Mouse (Mus musculus) c-Kit-positive CD71-positive TER-119-positive erythroid progenitor cells, embryonic 14.5 days (primary cell): ENCODE measurements at regions not wholly inside any gene's neighbourhood (a gene's known extent, or its start where the extent isn't known, plus 50 kb on each side); places are given as distances from the start of the nearest gene placed in this dataset.
A peak's percentile ranks its signal among the peaks of the same experiment; 100 is the strongest.

Experiments
- DNase-seq: peaks from one replicate; pipeline ENCODE4 v3.0.0-alpha.2; 2013; ENCODE audit warnings: low spot score

DNA sequence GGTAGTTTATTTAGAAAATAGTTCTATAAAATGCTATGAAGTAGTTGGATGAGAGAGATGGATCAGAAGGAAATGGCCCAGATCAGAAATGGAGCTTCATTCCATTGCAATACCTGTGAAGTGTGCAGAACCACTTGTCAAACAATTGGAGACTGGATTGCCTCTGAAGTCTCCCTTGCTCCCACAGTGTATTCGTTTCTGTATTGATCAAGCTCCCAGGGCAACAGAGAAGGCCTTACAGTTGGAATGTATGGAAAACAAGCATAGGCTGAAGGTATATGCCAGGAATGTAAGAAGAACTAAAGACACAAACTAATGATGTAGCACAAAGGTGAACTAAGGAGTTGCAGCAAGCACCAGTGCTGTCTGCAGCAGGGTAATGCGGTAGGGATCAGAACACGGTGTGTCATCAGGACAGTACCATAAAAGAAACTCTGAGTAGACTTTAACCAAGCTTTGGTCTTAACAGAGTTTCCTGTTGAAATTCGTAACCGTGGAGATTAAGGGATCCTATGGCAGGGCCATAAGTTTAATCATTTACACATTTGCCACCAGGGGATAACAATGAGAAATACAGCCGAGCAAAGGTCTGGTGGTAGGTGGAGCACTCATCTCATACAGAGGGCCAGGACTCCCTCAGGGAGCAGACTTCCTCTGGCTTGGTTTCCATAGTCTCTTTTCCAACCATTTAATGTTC, 732.9 kb upstream of the 2610301B20Rik start:
- DNase-seq = no peak

DNA sequence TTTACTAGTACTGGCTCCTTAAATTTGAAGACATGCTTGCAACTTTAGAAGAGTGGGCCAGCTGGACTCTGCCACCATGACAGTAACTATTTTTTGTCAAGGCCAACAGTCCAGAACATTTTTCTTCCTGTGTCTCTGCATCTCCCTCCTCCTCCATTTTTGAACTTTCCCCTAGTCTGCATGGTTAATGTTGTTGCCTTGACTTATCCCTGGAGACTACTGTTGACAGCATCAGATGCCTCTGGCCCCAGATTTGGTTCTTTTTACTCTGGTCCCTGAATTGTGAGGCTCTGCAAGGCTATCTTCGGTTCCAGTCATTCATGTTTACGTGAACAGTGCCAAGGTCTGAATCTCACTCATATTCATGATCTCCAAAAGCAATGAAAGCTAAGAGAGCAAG, 724.4 kb upstream of the 2610301B20Rik start:
- DNase-seq = no peak

DNA sequence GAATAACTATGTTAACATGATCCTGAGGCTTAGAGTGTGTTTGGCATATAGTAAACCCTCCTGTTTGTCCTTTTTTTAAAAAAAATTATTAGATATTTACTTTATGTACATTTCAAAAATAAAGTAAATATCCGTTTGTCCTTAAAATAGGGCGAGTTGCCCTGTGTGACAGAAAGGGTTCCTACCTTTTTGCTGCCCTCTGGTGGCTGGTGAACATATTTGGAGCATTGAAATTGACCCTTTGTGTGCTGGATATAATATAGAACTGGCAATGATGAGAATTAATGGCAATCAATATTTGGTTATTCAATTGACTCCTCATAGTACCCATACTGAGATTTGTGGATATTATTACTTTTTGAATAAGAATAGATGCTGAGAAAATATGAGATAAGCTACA, 723.8 kb upstream of the 2610301B20Rik start:
- DNase-seq = peak; percentile 2

DNA sequence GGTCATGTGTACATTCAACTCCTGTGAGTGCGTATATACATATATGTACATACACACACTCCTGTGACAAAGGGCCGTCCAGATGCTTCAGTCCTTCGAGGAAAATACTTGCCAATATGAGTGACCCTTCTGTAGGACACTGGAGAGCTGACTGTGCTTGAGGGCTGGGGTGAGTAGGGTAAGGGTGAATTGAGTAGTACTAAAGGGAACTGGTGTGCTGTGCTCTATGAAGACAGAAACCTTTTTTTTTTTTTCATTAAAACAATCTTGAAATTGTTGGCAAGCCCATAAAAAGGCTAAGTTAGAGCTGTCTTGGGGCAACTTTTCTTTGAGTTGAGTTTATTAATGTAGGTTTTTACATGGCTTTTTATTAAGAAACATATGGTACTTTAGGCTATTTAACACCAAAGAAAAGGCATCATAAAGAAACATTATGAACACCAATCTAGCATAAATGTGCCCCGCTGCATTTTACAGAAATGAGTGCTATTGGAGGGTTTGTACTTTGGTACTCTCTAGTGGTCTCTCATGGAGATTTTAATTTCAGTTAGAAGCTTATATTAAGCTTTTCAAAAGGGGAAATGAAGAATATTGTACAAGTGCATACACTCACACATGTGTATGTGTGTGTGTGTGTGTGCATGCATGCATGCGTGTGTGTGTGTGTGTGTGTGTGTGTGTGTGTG, 718.5 kb upstream of the 2610301B20Rik start:
- no peak for DNase-seq

DNA sequence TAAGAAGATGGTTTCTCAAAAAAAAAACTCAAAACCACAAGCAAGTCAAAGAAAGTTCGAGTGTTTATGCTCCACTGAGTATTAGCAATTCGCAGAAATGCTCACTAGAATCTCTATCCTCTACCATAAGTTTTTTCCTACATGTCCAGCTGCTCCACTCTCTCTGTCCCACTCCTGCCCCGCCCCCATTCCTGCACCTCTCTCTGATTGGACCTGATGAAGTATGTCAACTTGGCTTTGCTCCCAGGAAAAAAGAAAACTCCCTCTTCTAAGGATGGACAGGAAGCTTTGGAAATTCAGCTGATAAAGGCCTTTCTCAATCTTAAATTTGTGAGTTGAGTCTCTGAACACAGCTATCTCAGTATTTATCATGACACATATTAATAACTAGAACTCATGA, 684.4 kb upstream of the 2610301B20Rik start:
- DNase-seq = no peak

DNA sequence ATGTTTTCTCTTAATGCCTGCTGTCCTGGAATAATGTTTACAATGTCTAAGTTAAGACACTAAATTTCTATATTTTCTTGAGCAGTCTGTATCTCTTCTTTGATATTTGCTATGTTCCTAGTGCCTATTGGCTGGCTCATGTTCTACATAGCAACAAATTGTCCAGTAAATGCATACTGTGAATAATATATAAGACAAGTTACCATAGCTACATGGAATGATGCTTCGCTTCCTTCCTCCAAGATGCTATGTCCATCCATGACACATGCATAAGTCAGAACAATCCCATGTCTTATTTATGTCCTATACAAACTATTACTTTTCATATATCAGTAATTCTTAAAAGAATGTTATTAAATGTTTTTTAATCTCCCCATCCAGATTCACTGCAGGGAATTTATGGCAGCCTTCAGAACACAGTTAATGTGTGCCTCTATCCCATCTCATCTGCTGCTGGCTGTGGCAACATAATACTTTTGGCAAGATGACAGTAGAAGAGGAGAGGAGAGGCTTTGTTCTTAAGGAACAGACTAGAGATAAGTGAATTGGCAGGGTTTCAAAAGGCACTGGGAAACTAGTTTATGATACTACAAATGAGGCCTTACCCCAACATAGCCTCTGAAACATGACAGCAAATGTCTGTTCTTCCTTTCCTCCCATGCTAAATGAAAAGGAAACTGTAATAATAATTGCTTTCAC, 676.9 kb upstream of the 2610301B20Rik start:
- no peak for DNase-seq

DNA sequence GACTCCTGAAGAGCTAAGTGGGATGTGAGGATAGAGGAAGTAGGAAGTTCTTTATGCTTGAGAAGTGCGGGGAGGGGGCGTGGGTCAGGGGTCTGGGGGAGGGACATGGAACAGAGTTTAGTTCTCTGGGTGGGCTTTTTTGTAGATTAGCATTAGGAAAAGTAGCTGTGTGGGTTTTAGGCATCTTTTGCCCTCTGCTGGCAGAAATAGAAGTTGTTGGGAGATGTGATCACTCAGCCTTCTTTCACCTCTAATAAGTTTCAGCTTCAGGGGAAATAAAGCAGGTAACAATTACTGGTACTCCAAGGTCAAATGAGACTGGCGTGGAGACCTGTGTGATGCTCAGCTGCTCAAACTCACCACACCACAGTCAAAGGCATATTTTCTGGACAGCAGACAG, 672.5 kb upstream of the 2610301B20Rik start:
- no peak for DNase-seq

DNA sequence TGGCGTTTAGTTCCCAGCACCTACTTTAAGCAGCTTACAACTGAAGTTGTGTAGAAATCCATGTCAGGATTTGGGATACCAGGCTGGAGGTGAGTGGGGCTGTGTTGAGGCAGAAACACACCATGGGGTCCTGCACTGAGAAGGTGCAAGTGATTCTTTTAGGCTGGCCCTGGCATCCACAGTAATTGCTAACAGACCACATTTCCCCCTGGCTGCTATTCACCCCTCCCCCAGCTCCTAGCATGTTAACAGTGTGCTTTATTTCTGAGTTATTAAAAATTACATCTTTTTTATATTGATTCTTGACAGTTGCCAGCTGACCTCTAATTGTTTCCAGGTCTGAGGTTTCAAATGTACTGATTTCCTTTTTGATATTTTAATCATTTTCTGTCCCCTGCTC, 670.1 kb upstream of the 2610301B20Rik start:
- DNase-seq = no peak

DNA sequence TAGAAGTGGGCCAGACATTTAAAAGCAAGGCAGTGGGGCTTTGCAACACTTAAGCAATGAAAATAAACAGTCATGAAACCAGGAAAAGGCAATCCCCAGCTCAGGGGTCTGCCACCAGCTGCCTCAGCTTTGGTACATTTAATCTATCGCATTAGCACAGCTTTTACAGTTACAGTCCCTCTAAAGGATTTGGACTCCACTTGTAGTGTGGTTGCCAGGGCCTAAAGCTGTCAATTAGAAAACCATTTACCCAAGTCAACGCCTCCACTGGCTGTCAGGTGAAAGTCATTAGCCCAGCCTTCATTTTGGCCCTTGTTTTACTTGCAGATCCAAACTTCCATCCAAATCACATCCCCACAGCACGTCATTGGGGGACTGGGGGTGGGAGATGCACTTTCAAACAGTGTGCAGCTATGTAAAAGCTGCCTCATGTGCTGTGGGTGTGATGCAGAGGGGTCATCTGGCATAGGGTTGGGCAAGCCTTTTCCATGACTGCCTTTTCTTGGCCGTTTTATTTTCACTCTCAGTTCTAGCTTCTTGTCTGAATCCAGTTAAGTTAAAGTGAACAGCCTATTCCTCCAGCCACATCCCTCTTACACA, 664.9 kb upstream of the 2610301B20Rik start:
- no peak for DNase-seq

DNA sequence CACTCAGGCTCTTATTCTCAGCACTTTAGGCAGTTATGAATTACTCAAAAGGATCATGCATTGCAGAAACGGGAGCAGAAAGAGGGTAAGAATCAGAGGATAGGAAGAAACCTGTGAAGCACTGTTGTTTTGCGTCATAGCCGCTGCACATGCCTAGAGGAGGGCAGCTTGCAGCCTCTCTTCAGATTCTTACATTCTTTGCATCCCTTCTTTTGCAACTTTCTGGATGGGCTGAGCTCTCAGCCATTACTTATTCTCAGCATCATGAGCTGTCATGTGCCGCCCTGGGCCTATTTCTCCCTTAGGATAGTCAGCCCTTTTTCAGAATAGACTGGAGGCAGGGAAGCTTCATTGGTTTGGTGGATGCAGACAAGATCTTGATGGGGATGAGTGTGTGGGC, 663.0 kb upstream of the 2610301B20Rik start:
- DNase-seq = no peak

DNA sequence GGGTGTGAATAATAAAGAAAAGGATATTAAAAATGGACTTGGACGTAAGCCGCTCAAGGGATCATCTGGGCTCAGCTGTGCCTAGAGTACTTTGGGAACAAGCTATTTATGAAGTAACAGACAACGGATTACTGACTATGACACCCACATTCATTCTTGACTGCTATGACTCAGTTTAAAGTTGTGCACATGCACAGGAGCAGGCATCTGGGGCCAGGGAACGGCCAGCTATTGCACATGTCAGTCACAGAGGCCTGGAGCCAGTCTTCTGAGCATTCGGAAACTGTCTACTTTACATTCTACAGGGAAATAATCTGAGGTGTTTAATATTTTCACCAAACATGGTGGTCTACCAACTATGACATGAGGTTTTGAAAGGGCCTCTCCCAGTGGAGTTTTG, 639.0 kb upstream of the 2610301B20Rik start:
- no peak for DNase-seq

DNA sequence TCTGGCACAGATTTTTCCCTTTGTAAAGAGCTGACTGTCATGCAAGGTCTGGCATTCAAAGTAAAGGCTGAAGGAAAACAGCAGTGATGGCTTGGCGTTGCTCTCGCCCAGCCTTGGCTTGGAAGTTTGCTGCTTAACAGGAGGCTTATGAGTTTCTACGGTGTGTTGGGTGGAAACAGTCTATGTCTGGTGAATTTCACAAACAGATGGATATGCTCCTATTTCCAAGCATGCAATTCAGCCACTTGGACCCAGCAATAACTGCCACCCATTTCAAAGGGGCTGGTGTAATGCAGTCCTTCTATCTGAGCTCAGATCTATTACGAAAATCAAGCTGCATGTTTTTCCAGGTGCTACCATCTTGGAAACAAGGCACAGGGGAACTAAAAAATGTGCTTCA, 632.2 kb upstream of the 2610301B20Rik start:
- no peak for DNase-seq

DNA sequence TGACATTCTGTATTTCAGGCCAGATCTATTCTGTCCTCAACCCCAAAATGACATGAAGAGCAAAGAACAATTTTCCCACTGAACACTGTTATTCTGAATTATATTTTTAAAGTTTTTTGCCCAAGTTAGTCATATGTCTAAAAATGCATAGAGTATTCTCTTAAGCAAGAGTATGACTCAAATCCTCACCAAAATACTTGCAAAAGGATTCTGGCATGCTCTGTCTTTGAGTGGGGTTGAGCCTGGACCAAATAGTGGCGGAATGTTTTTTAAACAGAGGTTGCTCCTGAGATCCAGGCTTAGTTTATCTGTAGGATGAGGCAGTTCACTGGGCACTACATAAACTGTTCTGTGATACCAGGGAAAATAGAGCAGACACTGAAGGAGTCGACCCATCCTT, 631.4 kb upstream of the 2610301B20Rik start:
- DNase-seq = no peak

DNA sequence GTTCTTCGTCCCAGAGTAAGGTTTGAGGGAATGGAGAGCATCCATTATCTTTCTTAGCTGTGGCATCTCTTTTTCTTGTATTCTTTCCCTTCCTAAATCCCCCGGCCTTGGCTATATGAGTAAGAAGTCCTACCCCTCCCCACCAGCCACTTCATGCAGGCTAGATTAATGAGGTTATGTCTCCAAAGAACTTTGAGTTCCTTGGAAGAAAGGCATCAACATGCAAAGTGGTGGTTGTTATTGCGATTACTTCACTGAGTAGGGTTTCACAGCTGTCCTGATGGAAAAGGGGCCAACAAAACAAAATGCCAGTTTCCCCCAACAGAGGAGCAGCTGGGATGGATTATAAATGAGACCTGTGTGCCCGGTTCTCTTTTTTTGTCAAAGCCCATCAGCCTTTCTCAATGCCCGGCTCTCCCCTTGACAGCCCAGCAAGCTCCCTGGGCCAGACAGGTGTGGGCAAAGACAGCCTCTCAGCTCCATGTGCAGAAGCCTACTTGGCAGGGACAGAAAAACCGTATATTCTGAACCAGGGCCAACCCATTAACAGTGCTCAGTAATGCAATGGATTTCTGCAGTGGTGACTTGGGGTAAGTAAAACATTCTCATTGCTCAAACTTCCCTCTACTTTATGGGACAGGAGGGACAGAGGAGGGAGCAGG, 620.1 kb upstream of the 2610301B20Rik start:
- DNase-seq = no peak

DNA sequence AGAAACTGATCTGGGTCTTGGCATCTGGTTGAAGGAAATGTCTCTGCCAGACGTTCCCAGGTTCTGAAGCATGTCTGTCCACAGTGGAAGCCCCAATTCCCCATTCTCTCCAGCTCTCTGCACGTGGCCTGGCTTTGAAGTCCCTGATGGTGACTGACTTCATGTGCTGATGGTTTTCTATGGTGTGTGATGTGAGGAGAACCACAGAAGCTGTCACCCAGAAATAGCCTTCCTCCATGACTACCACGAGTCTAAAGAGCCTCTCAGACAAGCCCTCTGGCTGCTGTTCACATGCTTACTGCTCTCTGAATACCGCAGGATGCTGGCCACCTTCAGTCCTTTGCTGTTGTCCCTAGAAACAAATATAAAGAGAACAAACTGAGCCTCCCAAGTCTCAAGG, 616.8 kb upstream of the 2610301B20Rik start:
- no peak for DNase-seq

DNA sequence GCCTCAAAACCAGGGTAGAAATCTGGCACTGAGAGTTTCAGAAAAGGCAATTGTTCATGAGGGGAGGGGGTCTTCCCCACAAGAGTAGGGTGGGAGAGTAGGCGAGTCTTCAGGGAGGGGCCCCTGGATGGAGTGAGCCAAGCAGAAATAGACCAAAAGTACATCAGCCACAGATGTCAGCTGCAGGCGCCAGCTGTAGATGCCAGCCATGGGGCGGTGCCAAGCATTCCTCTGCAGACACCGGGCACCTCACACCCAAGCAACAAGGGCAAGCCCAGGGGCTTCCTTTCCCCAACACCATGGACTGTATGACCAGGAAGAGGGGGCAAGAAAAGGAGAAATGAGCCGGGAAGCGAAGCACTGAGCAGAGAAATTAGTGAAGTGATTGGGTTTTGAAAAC, 613.9 kb upstream of the 2610301B20Rik start:
- DNase-seq = no peak

DNA sequence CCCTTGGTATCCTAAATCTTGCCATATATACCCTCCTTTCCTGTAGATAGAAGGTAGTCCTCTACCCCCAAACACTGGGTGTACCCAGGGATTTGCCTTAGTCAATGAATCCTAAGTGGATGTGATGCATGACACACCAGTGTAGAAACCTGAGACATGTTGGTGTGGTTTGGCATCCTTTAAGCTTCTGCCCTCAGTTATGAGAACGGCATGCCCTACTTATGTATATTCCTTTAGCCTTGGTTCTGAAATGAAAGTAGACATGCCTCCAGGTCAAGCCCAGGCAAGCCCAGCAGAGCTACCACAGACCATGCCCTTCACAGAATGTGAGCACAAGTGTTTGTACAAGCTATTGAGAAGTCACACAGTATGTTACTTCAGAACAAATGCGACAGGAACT, 608.4 kb upstream of the 2610301B20Rik start:
- DNase-seq = no peak

DNA sequence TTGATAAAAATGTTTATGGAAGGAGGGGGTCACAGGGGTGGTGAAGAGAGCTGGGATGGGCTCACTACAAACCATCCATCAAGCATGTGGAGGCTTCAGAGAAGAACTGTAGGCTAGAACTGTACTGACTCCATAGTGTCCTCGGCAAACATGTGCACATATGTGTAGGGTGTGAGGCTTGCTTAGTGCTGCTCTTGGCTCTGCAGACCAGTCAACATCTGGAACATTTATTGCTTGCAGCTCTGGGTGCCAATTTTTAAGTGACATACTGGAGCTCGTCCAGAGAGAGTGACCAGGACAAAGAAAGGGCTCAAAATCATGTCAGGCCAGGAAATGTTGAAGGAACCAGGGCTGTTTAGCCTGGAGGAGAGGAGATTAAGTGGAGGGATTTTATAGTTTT, 588.7 kb upstream of the 2610301B20Rik start:
- no peak for DNase-seq

DNA sequence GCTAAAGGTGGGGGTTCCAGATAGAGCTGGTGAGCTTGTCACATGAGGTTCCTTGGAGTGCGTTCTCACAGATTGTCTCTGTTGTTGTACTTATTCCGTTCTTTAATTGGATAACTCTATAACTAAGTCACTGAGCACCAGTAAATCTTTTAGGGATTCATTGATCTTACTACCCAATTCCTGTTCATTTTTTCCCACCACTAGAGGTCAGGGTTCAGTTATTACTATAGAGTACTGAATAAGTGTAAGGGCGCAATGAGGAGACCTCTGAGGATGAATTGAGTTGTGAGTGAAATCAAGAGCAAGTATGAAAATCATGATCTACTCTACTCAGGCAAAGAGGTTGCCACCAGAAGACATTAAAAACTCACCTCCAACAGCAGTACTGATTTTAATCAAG, 584.0 kb upstream of the 2610301B20Rik start:
- DNase-seq = no peak

DNA sequence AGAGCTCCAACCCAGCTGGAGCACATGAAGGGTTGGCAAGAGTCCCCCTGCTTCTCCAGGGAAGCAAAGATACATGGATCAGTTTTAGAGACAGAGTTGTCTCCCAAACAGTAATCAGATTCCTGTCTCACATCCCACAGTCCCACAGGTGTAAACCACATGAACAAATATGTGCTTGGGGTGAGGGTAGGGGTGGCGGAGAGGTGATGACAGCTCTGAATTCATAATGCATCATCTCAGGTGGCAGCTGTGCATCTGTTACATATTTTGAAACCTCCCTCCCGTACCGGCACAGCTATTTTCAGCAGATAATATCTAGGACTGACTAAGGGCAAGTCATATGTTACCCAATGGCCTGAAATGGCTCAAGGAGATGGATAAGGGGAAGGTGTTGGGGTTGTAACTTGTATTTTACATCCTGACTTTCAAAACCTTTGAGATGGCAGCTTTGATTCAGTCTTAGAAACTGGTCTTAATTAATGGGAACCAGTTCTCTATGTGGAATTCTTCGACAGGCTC, 579.2 kb upstream of the 2610301B20Rik start:
- no peak for DNase-seq

DNA sequence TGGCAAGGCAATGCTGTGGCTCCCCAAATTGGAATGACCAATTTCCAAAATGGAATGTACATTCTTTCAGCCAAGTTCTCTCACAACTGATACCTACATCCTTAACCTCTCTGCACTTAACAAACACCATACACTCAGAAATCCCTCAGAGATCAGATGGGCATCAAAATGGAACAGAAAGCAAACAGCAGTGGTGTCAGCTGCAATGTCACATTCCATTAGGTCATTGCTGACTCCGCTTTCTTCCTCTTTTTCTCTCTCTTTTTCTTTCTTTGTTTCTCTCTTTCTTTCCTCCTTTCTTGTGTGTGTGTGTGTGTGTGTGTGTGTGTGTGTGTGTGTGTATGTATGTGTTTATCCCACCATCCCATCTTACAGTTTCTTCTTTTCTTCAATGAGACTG, 578.1 kb upstream of the 2610301B20Rik start:
- no peak for DNase-seq

DNA sequence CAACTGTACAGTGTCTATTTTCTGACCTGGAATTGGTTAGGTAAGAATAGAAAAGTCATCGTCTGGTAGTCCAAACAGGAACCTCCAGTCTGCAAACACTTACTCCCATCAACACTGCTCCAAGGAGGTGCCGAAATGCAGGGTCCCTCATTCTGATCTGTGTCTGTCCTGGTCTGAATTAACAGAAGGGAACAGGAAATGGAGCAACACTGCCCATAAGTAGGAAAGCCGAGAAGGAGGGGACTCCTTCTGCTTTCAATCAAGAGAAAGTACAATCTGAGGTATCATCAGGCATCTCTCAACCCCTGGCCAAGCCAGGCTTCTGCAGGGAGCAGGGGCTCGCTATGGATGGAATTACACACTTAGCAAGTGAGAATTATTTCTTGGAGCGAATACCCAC, 562.4 kb upstream of the 2610301B20Rik start:
- no peak for DNase-seq
